Mouse (Mus musculus) sigmoid colon, adult 10 weeks (tissue): ENCODE results near the gene Map4k5. TPM values are rescaled to one million over a fixed set of nuclear protein-coding genes. Genes with fewer than 3 reads are reported as not detected.

Experiments
- polyA plus RNA-seq: library from polyadenylated mRNA; stranded (reverse); fragments of 350-450 nt; fragmentation: Illumina TruSeq; extraction: RNeasy Lipid Tissue Mini Kit (QIAGEN cat#74804); gene quantifications from one replicate; pipeline ENCODE4 v1.2.3, GENCODE M21; 2014; ENCODE audit warnings: low read depth, low replicate concordance

Map4k5 gene
- polyA plus RNA-seq: 62.8 TPM

GRCm38 (mm10) chr12:69892371-69893251 lies at the start of gene Map4k5, which contains the start of gene Atl1:
Gene Map4k5 (minus strand): TSS chr12:69893200.
Gene Atl1 (plus strand): TSS chr12:69892614.

GRCm38 (mm10) chr12:69790530-69791505 lies 102.2 kb downstream of the Map4k5 start, which contains the start of gene Cdkl1:
Gene Cdkl1 (minus strand): TSS chr12:69791267.

Other genes starting within 250 kb of the Map4k5 start
- 91.5 TPM for gene Sos2, start 211.3 kb downstream of the Map4k5 start, polyA plus RNA-seq
- 19.8 TPM for gene L2hgdh, start 168.3 kb downstream of the Map4k5 start, polyA plus RNA-seq
- 47.0 TPM for gene Atp5s, start 168.2 kb downstream of the Map4k5 start, polyA plus RNA-seq
- gene Cdkl1, start 101.9 kb downstream of the Map4k5 start, polyA plus RNA-seq: 5.7 TPM
- gene Atl1, start 586 bp downstream of the Map4k5 start, polyA plus RNA-seq: 6.8 TPM
- gene Sav1, start 93.8 kb upstream of the Map4k5 start, polyA plus RNA-seq: 107 TPM
- 8.5 TPM for gene Nin, start 220.5 kb upstream of the Map4k5 start, polyA plus RNA-seq